Mouse (Mus musculus) ES-E14 (cell line): ENCODE measurements around the gene Fam13a. TPM values are rescaled to one million over a fixed set of nuclear protein-coding genes. Genes with fewer than 3 reads are reported as not detected.

ENCODE experiments used
- DNase-seq: peaks from one replicate; pipeline ENCODE4 v3.0.0-alpha.2; 2013; ENCODE audit warnings: low read depth, low spot score
- H3K27ac ChIP-seq: 2 replicates; pipeline ENCODE4 v1.5.1; 2012; ENCODE audit warnings: low read depth, mild to moderate bottlenecking, low read length, moderate library complexity, mixed read lengths; ENCODE audit not compliant: poor library complexity, insufficient read depth, severe bottlenecking
- H3K36me3 ChIP-seq: 2 replicates; pipeline ENCODE4 v1.6.1; 2012; ENCODE audit warnings: mild to moderate bottlenecking, low read length, moderate library complexity, mixed read lengths; ENCODE audit not compliant: control insufficient read depth, poor library complexity, insufficient read depth, severe bottlenecking
- H3K4me1 ChIP-seq, 2 experiments: fragments of 150-350 bp in 1 of 2; sonication (generic) in 1 of 2; 2 replicates each; pipeline ENCODE4 v1.6.1; 2012; ENCODE audit warnings: low read length in 2 of 2, mild to moderate bottlenecking in 1 of 2, mixed read lengths in 1 of 2; ENCODE audit not compliant: control insufficient read depth in 2 of 2, insufficient read depth in 2 of 2, poor library complexity in 1 of 2
- H3K4me3 ChIP-seq, 2 experiments: fragments of 150-350 bp in 1 of 2; sonication (generic) in 1 of 2; 2 replicates each; pipeline ENCODE4 v1.5.1; 2012; ENCODE audit warnings: low read length in 2 of 2, low read depth in 1 of 2, mild to moderate bottlenecking in 1 of 2, mixed read lengths in 1 of 2; ENCODE audit not compliant: insufficient read depth in 1 of 2, poor library complexity in 1 of 2, severe bottlenecking in 1 of 2
- H3K9ac ChIP-seq: 2 replicates; pipeline ENCODE4 v1.6.1; 2012; ENCODE audit warnings: low read depth, mild to moderate bottlenecking, low read length, mixed read lengths; ENCODE audit not compliant: poor library complexity, insufficient read depth, severe bottlenecking
- H3K9me3 ChIP-seq: fragments of 150-350 bp; sonication (generic); 2 replicates; pipeline ENCODE4 v1.6.1; 2012; ENCODE audit warnings: low read depth, mild to moderate bottlenecking, low read length; ENCODE audit not compliant: control insufficient read depth, insufficient read depth
- CHD2 ChIP-seq: IDR thresholded peaks from 2 replicates; pipeline ENCODE4 v1.6.1; 2014; ENCODE audit warnings: mild to moderate bottlenecking, low read depth, low read length, inconsistent platforms
- HCFC1 ChIP-seq: IDR thresholded peaks from 2 replicates; pipeline ENCODE4 v1.6.1; 2012; ENCODE audit warnings: low read length, inconsistent platforms, borderline replicate concordance; ENCODE audit not compliant: insufficient read depth
- MAFK ChIP-seq: IDR thresholded peaks from 2 replicates; pipeline ENCODE4 v1.6.1; 2014; ENCODE audit warnings: mild to moderate bottlenecking, low read depth, low read length, inconsistent platforms; ENCODE audit not compliant: insufficient read depth
- ZC3H11A ChIP-seq: IDR thresholded peaks from 2 replicates; pipeline ENCODE4 v1.6.1; 2012; ENCODE audit warnings: low read depth, mild to moderate bottlenecking, inconsistent platforms, low read length, borderline replicate concordance
- ZNF384 ChIP-seq: IDR thresholded peaks from 2 replicates; pipeline ENCODE4 v1.6.1; 2012; ENCODE audit warnings: low read depth, low read length, inconsistent platforms
- in situ Hi-C, 2 experiments: fragments of 600-800 bp; cut with MboI; formaldehyde crosslinking; loops; one replicate each; pipeline ENCODE4 v1.15.1; 2025; ENCODE audit warnings: low sequenced_read_pairs in 2 of 2, inconsistent platforms in 1 of 2; ENCODE audit not compliant: unreplicated experiment in 2 of 2
- total RNA-seq: library from RNA; depleted of rRNA; stranded (reverse); fragments of 300-350 nt; gene quantifications from 2 replicates; pipeline ENCODE4 v1.2.3, GENCODE M21; 2012

The Fam13a gene
- total RNA-seq, 1 experiment, result 0.27 TPM

DNA sequence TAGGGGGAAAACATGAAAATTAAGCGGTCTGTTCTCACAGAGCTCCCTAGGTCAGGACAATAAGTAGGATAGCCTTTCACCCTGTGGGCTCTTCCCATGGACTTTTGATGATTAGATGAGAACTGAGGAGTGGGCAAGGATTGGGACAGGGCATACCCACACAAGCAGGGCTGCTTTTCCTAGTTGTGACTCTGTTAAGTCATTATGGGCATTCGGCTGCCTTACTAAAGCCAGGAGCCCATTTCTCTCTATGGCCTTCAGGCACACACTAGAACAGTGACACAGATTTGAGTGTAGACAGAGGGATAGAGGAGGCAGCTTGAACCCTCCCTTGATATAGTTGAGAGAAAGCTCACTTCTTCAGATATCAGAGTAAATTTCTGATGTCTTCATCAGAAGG lies 60.3 kb downstream of the Fam13a start:
- TF ChIP-seq HCFC1 (no peak), ZC3H11A (no peak), MAFK (no peak), ZNF384 (no peak), CHD2 (no peak)
- in situ Hi-C loops, result no loop called here
- DNase-seq, result no peak
- Histone ChIP-seq H3K36me3 (no peaks in the 10 kb centered on the region), H3K9ac (no peak overlapping the region), H3K4me3 (no peak overlapping the region), H3K27ac (no peak overlapping the region), H3K4me1 (no peaks in the 10 kb centered on the region), H3K9me3 (no peaks in the 10 kb centered on the region)

DNA sequence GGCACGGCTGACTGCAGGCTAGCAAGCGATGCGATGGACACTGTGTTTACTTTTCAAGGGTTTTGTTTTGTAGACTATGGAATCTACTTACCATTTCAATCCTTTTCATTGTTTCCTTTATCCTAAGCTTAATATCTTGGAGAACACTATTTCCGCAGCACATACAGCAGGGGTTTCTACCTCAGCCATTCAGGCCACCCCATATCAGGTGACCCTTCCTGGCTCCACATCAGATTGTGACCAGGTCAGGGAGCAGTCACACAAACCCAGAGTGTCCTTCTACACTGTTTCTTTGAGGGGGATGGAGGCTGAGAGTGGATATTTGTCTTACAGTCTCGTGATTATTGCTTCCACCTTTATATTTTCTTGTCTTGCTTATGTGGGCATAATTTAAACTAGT lies 61.7 kb downstream of the Fam13a start:
- TF ChIP-seq HCFC1 (no peak), ZC3H11A (no peak), CHD2 (no peak)
- no peak for DNase-seq
- Histone ChIP-seq H3K4me3 (no peak overlapping the region), H3K4me1 (no peaks in the 10 kb centered on the region), H3K36me3 (no peaks in the 10 kb centered on the region), H3K9me3 (no peaks in the 10 kb centered on the region), H3K27ac (no peak overlapping the region), H3K9ac (no peak overlapping the region)
- in situ Hi-C loops, result no loop called here

DNA sequence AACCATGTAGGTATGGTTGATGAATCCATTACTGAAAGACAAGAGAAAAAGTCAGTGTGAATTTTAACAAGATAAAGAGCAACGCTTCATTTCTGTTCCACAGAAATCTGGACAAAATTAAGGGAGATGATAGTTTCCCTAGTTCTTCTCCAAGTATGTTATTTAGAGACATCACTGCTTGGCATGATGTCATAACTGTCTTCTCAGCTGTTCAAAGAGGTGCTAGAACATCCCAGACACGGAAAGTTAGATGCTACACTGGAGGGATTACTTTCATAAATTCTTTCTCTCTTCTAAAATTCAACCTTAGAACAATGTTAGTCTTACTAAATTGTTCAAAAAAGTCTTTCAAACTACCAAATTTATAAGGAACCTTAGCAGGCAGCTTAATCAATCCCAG lies 63.8 kb downstream of the Fam13a start:
- H3K4me3 ChIP-seq, result no peak overlapping the region
- H3K27ac ChIP-seq, result no peak overlapping the region
- no peak overlapping the region for H3K9ac ChIP-seq
- no peaks in the 10 kb centered on the region for H3K9me3 ChIP-seq
- no peak for TF ChIP-seq CHD2
- TF ChIP-seq HCFC1, result no peak
- no peak for TF ChIP-seq ZNF384
- TF ChIP-seq MAFK, result no peak
- TF ChIP-seq ZC3H11A, result no peak
- no peaks in the 10 kb centered on the region for H3K36me3 ChIP-seq
- DNase-seq, result no peak
- no peaks in the 10 kb centered on the region for H3K4me1 ChIP-seq
- in situ Hi-C loops, result no loop called here

DNA sequence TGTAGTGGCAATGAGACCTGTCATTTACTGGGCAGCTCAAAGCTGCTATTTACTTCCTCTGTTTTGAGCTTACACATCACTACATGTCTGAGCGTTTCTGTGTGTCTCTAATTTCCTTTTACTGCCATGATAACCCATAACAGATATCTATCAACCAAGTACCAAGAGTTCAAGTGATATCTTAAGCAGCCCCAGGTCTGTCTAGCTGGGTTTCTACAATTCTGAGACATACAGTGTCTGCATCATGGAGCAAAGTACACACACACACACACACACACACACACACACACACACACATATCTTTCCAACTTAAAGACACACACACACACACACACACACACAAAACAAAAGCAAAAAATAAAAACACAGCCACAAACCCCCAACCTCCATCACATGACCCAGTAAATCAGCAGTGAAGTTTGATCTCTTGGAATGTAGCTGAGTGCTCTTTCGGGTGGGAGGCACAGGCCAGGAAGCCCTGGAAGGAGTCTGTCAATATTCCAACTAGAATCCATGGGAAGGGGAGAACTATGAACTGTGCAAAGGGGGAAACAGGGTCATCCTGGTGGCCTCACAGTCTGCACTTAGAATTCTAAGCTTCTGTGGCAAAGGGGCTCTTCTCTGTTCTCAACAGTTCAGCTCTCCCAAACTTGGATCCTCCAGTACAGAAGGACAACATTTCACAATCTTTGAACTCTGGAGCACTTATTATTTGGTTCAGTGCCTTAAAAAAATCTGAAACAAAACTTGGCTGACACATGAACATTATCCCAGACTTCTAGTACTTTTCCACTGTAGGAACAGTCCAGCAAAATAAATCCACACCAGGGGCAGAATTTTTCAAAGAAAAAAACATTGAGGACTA lies 73.0 kb downstream of the Fam13a start:
- TF ChIP-seq MAFK, result no peak
- TF ChIP-seq HCFC1, result no peak
- no peak for TF ChIP-seq CHD2
- TF ChIP-seq ZC3H11A, result no peak
- no peak for TF ChIP-seq ZNF384
- no peak for DNase-seq
- Histone ChIP-seq H3K4me1 (no peaks in the 10 kb centered on the region), H3K4me3 (no peak overlapping the region), H3K36me3 (no peaks in the 10 kb centered on the region), H3K9me3 (no peaks in the 10 kb centered on the region), H3K9ac (no peak overlapping the region), H3K27ac (no peak overlapping the region)
- in situ Hi-C loops, result no loop called here
